Mouse (Mus musculus) liver, embryonic 11.5 days (tissue): ENCODE measurements at regions not wholly inside any gene's neighbourhood (a gene's known extent, or its start where the extent isn't known, plus 50 kb on each side); places are given as distances from the start of the nearest gene placed in this dataset.

Source experiments
- ATAC-seq: fragments of 200-750 bp; cut with Nextera tagmentation; replicated peaks from 2 replicates; pipeline ENCODE4 v1.8.0; 2017; ENCODE audit warnings: moderate number of reproducible peaks, mild to moderate bottlenecking, moderate TSS enrichment, moderate library complexity; ENCODE audit not compliant: low FRiP score
- DNase-seq: peaks from one replicate; pipeline ENCODE4 v3.0.0-alpha.2; 2017; ENCODE audit warnings: low spot score
- H3K27ac ChIP-seq: fragments of 300-500 bp; sonication (generic); 2 replicates; pipeline ENCODE4 v1.5.1; 2014; ENCODE audit warnings: mild to moderate bottlenecking, low read depth, low read length, control low read depth
- H3K27me3 ChIP-seq: fragments of 300-500 bp; sonication (generic); replicated peaks from 2 replicates; pipeline ENCODE4 v1.6.1; 2014; ENCODE audit warnings: low read length, mixed read lengths; ENCODE audit not compliant: control insufficient read depth, insufficient read depth
- H3K36me3 ChIP-seq: fragments of 300-500 bp; sonication (generic); 2 replicates; pipeline ENCODE4 v1.6.1; 2014; ENCODE audit warnings: mild to moderate bottlenecking, low read length, moderate library complexity, mixed read lengths; ENCODE audit not compliant: control insufficient read depth, insufficient read depth
- H3K4me1 ChIP-seq: fragments of 300-500 bp; sonication (generic); replicated peaks from 2 replicates; pipeline ENCODE4 v1.6.1; 2014; ENCODE audit warnings: low read length, mixed read lengths; ENCODE audit not compliant: control insufficient read depth, insufficient read depth
- H3K4me2 ChIP-seq: fragments of 300-500 bp; sonication (generic); 2 replicates; pipeline ENCODE4 v1.6.1; 2014; ENCODE audit warnings: mild to moderate bottlenecking, control low read depth, moderate library complexity
- H3K4me3 ChIP-seq: fragments of 300-500 bp; sonication (generic); 2 replicates; pipeline ENCODE4 v1.5.1; 2014; ENCODE audit warnings: low read depth, low read length, control low read depth
- H3K9ac ChIP-seq: fragments of 300-500 bp; sonication (generic); 2 replicates; pipeline ENCODE4 v1.6.1; 2014; ENCODE audit warnings: low read depth, low read length, control low read depth
- H3K9me3 ChIP-seq: fragments of 300-500 bp; sonication (generic); 2 replicates; pipeline ENCODE4 v1.6.1; 2016; ENCODE audit warnings: low read length, inconsistent platforms, mixed read lengths; ENCODE audit not compliant: control insufficient read depth
- WGBS: fragments of 180-500 bp; shearing (Covaris S2); extraction: QIAGEN DNeasy Blood & Tissue Kit; methylation state at CpG from one replicate; pipeline ENCODE4 v1.1.7; 2014; 5-methylcytosine and 5-hydroxymethylcytosine counted together

DNA sequence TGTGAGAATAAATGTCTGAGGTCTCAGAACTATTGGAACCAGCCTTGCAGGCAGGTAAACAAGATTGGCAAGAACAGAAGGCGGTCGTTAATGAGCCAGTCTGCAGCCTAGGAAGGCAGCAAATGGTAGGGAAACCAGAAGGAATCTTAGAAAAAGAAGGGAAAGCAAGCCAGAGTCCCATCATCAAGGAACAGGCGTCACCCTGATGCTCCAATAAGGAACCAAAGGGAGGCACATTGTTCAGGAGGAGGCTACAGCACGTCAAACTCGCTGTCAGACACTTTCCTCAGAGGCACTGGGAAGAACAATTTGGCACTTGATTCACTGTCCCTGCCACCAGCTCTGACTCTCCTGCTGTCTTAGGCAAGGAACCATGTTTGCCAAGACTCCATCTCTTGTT, 100.2 kb upstream of the Mpp6 start:
- 60% methylated on average over 5 of the region's 5 CpGs for WGBS
- Histone ChIP-seq H3K27ac (no peak overlapping the region), H3K27me3 (no peaks in the 10 kb centered on the region), H3K4me1 (peaks cover 8% of the 10 kb centered on the region; the same call in 1 of the 2 replicates), H3K4me2 (no peak overlapping the region), H3K4me3 (no peak overlapping the region), H3K9ac (no peak overlapping the region), H3K36me3 (no peaks in the 10 kb centered on the region), H3K9me3 (no peaks in the 10 kb centered on the region)
- DNase-seq: no peak
- no peak for ATAC-seq

- H3K36me3 ChIP-seq: no peaks in the 10 kb centered on the region
- no peak overlapping the region for H3K27ac ChIP-seq
- no peak overlapping the region for H3K4me2 ChIP-seq
- H3K4me3 ChIP-seq: no peak overlapping the region
- H3K27me3 ChIP-seq: no peaks in the 10 kb centered on the region
- DNase-seq (no peak), ATAC-seq (no peak)
- peaks cover 8% of the 10 kb centered on the region; the same call in 1 of the 2 replicates for H3K4me1 ChIP-seq
- WGBS: 48% methylated on average over 12 of the region's 12 CpGs
- H3K9ac ChIP-seq: no peak overlapping the region
- no peaks in the 10 kb centered on the region for H3K9me3 ChIP-seq
Observed at GRCm38 (mm10) chr6:50011071-50011470, 99.0 kb upstream of the Mpp6 start.

DNA sequence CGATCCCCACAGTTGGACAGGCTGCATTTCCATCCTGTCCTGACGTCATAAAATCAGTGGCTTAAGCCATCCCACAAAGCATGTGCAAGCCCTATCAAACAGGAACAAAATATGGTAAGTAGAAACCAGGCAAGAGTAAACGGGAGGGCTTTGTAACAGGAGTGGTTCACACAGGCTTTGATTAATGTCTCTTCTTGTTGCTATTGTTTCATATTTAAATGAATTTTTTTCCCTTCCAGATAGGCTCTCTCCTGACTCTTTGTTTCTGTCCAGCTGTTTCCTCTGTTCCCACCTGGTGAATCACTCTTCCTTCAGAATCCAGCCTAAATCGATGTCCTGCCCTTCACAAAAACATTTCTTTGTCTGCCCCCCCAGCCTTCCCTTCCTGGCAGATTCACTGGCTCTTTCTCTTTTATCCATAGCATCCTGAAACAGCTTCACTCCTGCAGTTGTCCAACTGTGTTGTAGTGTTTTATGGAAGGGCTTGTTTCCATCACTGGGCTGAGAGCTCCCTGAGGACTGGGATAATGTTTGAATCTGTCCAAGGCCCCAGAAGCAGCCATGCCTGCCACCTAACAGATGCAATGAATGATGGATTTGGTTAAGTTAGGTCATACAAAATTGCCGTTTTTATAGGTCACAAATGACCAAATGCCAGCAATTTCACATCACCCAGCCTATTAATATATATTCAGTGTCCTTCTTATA, 98.1 kb upstream of the Mpp6 start:
- Histone ChIP-seq H3K4me3 (no peak overlapping the region), H3K27me3 (no peaks in the 10 kb centered on the region), H3K27ac (no peak overlapping the region), H3K4me1 (peaks cover 8% of the 10 kb centered on the region; the same call in 1 of the 2 replicates), H3K4me2 (no peak overlapping the region), H3K36me3 (no peaks in the 10 kb centered on the region), H3K9ac (no peak overlapping the region), H3K9me3 (no peaks in the 10 kb centered on the region)
- ATAC-seq (no peak), DNase-seq (no peak)
- WGBS: 70% methylated on average over 5 of the region's 5 CpGs

DNA sequence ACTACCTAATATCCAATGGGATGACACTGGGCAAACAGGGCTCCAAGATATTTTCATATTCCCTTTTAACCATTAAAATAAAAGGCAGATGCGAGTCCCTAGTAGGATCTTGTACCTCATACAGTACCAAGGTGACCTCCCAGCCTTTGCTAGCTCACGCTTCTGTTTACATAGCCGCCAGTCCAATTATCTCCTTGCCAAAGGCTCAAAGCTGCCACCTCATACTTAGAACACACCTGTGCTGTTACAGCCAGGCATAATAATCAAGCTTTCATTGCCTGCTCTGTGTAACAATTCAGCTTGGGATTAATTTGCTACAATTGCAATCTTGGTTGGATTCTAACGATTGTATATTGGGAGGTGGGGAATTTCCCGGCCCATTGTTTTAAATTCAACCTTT, 97.0 kb upstream of the Mpp6 start:
- Histone ChIP-seq H3K27ac (no peak overlapping the region), H3K9ac (no peak overlapping the region), H3K4me2 (no peak overlapping the region), H3K36me3 (no peaks in the 10 kb centered on the region), H3K4me3 (no peak overlapping the region), H3K4me1 (peaks cover 8% of the 10 kb centered on the region; the same call in 1 of the 2 replicates), H3K9me3 (no peaks in the 10 kb centered on the region), H3K27me3 (no peaks in the 10 kb centered on the region)
- ATAC-seq: no peak
- no peak for DNase-seq
- WGBS: 71% methylated on average over 5 of the region's 5 CpGs

- DNase-seq (no peak), ATAC-seq (no peak)
- WGBS: 87% methylated on average over 7 of the region's 7 CpGs
Observed at GRCm38 (mm10) chr6:50013842-50014241, 96.2 kb upstream of the Mpp6 start.

DNA sequence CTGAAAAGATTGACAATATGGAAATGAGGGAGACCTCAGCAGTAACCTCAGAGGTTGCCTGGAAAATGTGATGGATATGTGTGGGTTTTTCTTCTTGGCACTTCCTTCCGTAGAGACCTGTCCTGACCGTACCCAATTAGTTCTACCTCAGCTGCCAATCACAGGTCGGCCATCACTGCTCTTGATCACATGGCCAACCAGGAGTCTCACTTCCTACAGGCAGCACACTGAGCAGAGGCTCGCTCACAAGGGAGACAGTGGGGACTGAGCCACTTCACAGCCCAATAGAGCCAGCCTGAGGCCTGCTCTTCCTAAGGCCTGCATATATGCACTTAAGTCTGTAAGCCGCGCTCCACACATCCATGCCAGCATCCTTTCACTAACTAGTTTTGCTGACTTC, 82.1 kb upstream of the Mpp6 start:
- H3K36me3 ChIP-seq: no peaks in the 10 kb centered on the region
- no peak overlapping the region for H3K27ac ChIP-seq
- WGBS: 71% methylated on average over 6 of the region's 6 CpGs
- no peaks in the 10 kb centered on the region for H3K27me3 ChIP-seq
- H3K4me3 ChIP-seq: no peak overlapping the region
- H3K4me2 ChIP-seq: no peak overlapping the region
- DNase-seq (no peak), ATAC-seq (no peak)
- peaks cover 5% of the 10 kb centered on the region for H3K4me1 ChIP-seq
- no peak overlapping the region for H3K9ac ChIP-seq
- H3K9me3 ChIP-seq: no peaks in the 10 kb centered on the region

More at GRCm38 (mm10) chr6:50013842-50014241, 96.2 kb upstream of the Mpp6 start:
- H3K4me2 ChIP-seq: no peak overlapping the region
- H3K9ac ChIP-seq: no peak overlapping the region
- H3K4me3 ChIP-seq: no peak overlapping the region
- peaks cover 8% of the 10 kb centered on the region; the same call in 1 of the 2 replicates for H3K4me1 ChIP-seq
- no peaks in the 10 kb centered on the region for H3K36me3 ChIP-seq
- no peaks in the 10 kb centered on the region for H3K27me3 ChIP-seq
- H3K9me3 ChIP-seq: no peaks in the 10 kb centered on the region
- H3K27ac ChIP-seq: no peak overlapping the region

- 34% methylated on average over 10 of the region's 10 CpGs for WGBS
- H3K4me2 ChIP-seq: peak overlapping the region; percentile 51
- H3K27me3 ChIP-seq: no peaks in the 10 kb centered on the region
- no peak overlapping the region for H3K27ac ChIP-seq
- no peak for DNase-seq
- H3K4me3 ChIP-seq: 0 out of 2 replicates have a peak overlapping the region, but pooled peaks have one; percentile 15
- H3K9me3 ChIP-seq: no peaks in the 10 kb centered on the region
- 0 out of 2 replicates have a peak, but pooled peaks have one; percentile 18 for ATAC-seq
- H3K9ac ChIP-seq: no peak overlapping the region
- peaks cover 5% of the 10 kb centered on the region for H3K4me1 ChIP-seq
- no peaks in the 10 kb centered on the region for H3K36me3 ChIP-seq
Observed at GRCm38 (mm10) chr6:50029895-50030515, 80.0 kb upstream of the Mpp6 start.

DNA sequence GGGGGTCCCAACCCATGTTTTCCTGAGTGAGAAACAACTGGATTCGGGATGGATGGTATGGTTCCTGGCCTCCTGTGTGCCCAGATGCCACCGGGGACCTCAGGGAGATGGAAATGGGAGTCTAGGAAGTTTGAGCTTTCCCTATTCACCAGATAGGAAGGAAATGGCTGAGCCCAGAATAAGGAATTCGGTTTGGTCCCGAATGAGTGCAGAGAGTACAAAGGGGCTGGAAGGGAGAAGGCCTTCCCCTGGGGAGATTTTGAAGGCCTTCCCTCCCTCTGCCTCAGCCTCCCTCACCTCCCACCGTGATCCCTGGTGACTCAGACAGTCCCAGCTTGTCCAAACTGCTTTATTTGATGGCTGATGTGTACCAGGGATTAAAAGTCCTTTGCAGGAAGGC, 78.7 kb upstream of the Mpp6 start:
- 67% methylated on average over 5 of the region's 5 CpGs for WGBS
- Histone ChIP-seq H3K4me1 (peaks cover 5% of the 10 kb centered on the region), H3K27ac (no peak overlapping the region)

More for the DNA sequence above, 78.7 kb upstream of the Mpp6 start:
- no peak overlapping the region for H3K4me2 ChIP-seq
- DNase-seq: no peak
- H3K36me3 ChIP-seq: no peaks in the 10 kb centered on the region
- no peaks in the 10 kb centered on the region for H3K27me3 ChIP-seq
- ATAC-seq: no peak
- H3K9me3 ChIP-seq: no peaks in the 10 kb centered on the region
- no peak overlapping the region for H3K4me3 ChIP-seq
- no peak overlapping the region for H3K9ac ChIP-seq
